Mouse (Mus musculus) heart, embryonic 13.5 days (tissue): ENCODE measurements around the gene Slc25a20. TPM values are rescaled to one million over a fixed set of nuclear protein-coding genes. Genes with fewer than 3 reads are reported as not detected.
"Not testable (repeated sequence)": the region's sequence is repeated elsewhere in the genome, so short reads cannot be mapped to it uniquely, and the experiment has no call there.

Source experiments
- ATAC-seq: fragments of 200-750 bp; cut with Nextera tagmentation; 2 replicates; pipeline ENCODE4 v1.8.0; 2017; ENCODE audit warnings: moderate TSS enrichment; ENCODE audit not compliant: insufficient number of reproducible peaks, low FRiP score, low TSS enrichment; ENCODE audit errors: extremely low read depth
- H3K27ac ChIP-seq: fragments of 300-500 bp; sonication (generic); replicated peaks from 2 replicates; pipeline ENCODE4 v1.5.1; 2015; ENCODE audit warnings: moderate library complexity, mild to moderate bottlenecking, inconsistent platforms
- H3K27me3 ChIP-seq: fragments of 300-500 bp; sonication (generic); replicated peaks from 2 replicates; pipeline ENCODE4 v1.6.1; 2015; ENCODE audit warnings: mild to moderate bottlenecking, inconsistent platforms
- H3K36me3 ChIP-seq: fragments of 300-500 bp; sonication (generic); 2 replicates; pipeline ENCODE4 v1.6.1; 2015; ENCODE audit warnings: mild to moderate bottlenecking, inconsistent platforms
- H3K4me1 ChIP-seq: fragments of 300-500 bp; sonication (generic); 2 replicates; pipeline ENCODE4 v1.6.1; 2015; ENCODE audit warnings: inconsistent platforms
- H3K4me2 ChIP-seq: fragments of 300-500 bp; sonication (generic); 2 replicates; pipeline ENCODE4 v1.6.1; 2015; ENCODE audit warnings: inconsistent platforms, mild to moderate bottlenecking, moderate library complexity
- H3K4me3 ChIP-seq: fragments of 300-500 bp; sonication (generic); 2 replicates; pipeline ENCODE4 v1.5.1; 2015; ENCODE audit warnings: moderate library complexity, mild to moderate bottlenecking, inconsistent platforms
- H3K9ac ChIP-seq: fragments of 300-500 bp; sonication (generic); 2 replicates; pipeline ENCODE4 v1.6.1; 2015; ENCODE audit warnings: inconsistent platforms, mild to moderate bottlenecking, moderate library complexity
- H3K9me3 ChIP-seq: fragments of 300-500 bp; sonication (generic); 2 replicates; pipeline ENCODE4 v1.6.1; 2016; ENCODE audit warnings: inconsistent platforms
- WGBS: fragments of 180-500 bp; shearing (Covaris S2); methylation state at CpG from one replicate; pipeline ENCODE4 v1.1.7; 2015; ENCODE audit warnings: mixed read lengths; 5-methylcytosine and 5-hydroxymethylcytosine counted together
- polyA plus RNA-seq: library from polyadenylated mRNA; unstranded; fragments of >200 nt; fragmentation: Nextera tagmentation; extraction: Ambion mirVana; gene quantifications from 2 replicates; pipeline ENCODE4 v1.2.1, GENCODE M21; 2015

The Slc25a20 gene
- polyA plus RNA-seq, 1 experiment from 2014 or later = 67.9 TPM

- ATAC-seq = peak; percentile 91
- H3K4me1 ChIP-seq = peaks cover 26% of the 10 kb centered on the region
- H3K36me3 ChIP-seq = peaks cover 10% of the 10 kb centered on the region
- H3K9ac ChIP-seq = peak within 1 kb of the TSS; percentile 96
- peak within 1 kb of the TSS; percentile 95 for H3K27ac ChIP-seq
- no peaks in the 10 kb centered on the region for H3K9me3 ChIP-seq
- under 1% methylated on average over 106 of the region's 112 CpGs for WGBS
- no peaks in the 10 kb centered on the region for H3K27me3 ChIP-seq
- peak within 1 kb of the TSS; percentile 89 for H3K4me2 ChIP-seq
- H3K4me3 ChIP-seq = peak within 1 kb of the TSS; percentile 100
Measured at GRCm38 (mm10) chr9:108648611-108649560, 13.0 kb upstream of the Slc25a20 start, which contains the start of gene Arih2. Gene Arih2 (minus strand): TSS chr9:108649386.

GRCm38 (mm10) chr9:108649561-108650440 is 12.1 kb upstream of the Slc25a20 start:
- Histone ChIP-seq H3K27me3 (no peaks in the 10 kb centered on the region), H3K4me2 (peak overlapping the region; percentile 89), H3K36me3 (peaks cover 4% of the 10 kb centered on the region), H3K4me3 (peak overlapping the region; percentile 100), H3K9me3 (no peaks in the 10 kb centered on the region), H3K27ac (peak overlapping the region; percentile 95), H3K4me1 (peaks cover 26% of the 10 kb centered on the region), H3K9ac (peak overlapping the region; percentile 96)
- WGBS = 15% methylated on average over 29 of the region's 29 CpGs
- ATAC-seq = no peak

GRCm38 (mm10) chr9:108654566-108655464 is 7.1 kb upstream of the Slc25a20 start:
- Histone ChIP-seq H3K9me3 (no peaks in the 10 kb centered on the region), H3K27ac (no peak overlapping the region), H3K4me1 (peaks cover 7% of the 10 kb centered on the region), H3K4me3 (no peak overlapping the region), H3K4me2 (no peak overlapping the region), H3K27me3 (no peaks in the 10 kb centered on the region), H3K36me3 (no peaks in the 10 kb centered on the region), H3K9ac (no peak overlapping the region)
- WGBS = 79% methylated on average over 10 of the region's 10 CpGs
- no peak for ATAC-seq

DNA sequence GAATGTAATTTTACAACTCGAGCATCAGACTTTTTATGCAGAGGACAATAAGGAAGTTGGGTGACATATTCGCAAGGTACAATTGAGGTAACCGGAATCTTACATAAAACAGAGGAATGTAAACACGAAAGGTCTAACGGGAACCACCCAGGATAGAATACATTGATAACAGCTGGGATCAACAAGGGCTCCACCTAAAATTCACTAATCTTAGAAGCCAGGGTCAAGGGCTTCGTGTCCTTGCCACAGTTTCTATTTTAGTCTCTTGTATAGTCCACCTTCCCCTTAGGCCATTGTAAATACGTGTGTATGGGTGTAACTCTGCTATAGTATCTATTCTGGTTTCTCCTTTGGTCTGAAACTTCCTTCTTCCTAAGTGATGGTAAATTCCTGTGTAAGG is 6.0 kb upstream of the Slc25a20 start:
- H3K4me3 ChIP-seq, H3K9me3 ChIP-seq, ATAC-seq, H3K27ac ChIP-seq, H3K4me1 ChIP-seq, H3K4me2 ChIP-seq, H3K36me3 ChIP-seq, H3K9ac ChIP-seq, H3K27me3 ChIP-seq: not testable (repeated sequence)
- 55% methylated on average over 7 of the region's 7 CpGs for WGBS

GRCm38 (mm10) chr9:108662660-108663059 is 772 bp downstream of the Slc25a20 start:
- H3K4me1 ChIP-seq = peaks cover 12% of the 10 kb centered on the region
- ATAC-seq = no peak
- peak overlapping the region; percentile 64 for H3K4me3 ChIP-seq
- H3K9me3 ChIP-seq = no peaks in the 10 kb centered on the region
- H3K36me3 ChIP-seq = peaks cover 8% of the 10 kb centered on the region
- peak overlapping the region; percentile 81 for H3K4me2 ChIP-seq
- 23% methylated on average over 6 of the region's 6 CpGs for WGBS
- peak overlapping the region; percentile 79 for H3K9ac ChIP-seq
- peak overlapping the region; percentile 18; the same call in 1 of the 2 replicates for H3K27ac ChIP-seq
- no peaks in the 10 kb centered on the region for H3K27me3 ChIP-seq

GRCm38 (mm10) chr9:108669875-108670274 is 8.0 kb downstream of the Slc25a20 start:
- no peaks in the 10 kb centered on the region for H3K27me3 ChIP-seq
- H3K4me2 ChIP-seq = no peak overlapping the region
- 52% methylated on average over 8 of the region's 8 CpGs for WGBS
- no peak overlapping the region for H3K27ac ChIP-seq
- peaks cover 5% of the 10 kb centered on the region; the same call in 1 of the 2 replicates for H3K9me3 ChIP-seq
- H3K4me1 ChIP-seq = no peaks in the 10 kb centered on the region
- no peak overlapping the region for H3K9ac ChIP-seq
- no peak overlapping the region for H3K4me3 ChIP-seq
- peaks cover 56% of the 10 kb centered on the region for H3K36me3 ChIP-seq
- no peak for ATAC-seq

- 44% methylated on average over 2 of the region's 2 CpGs for WGBS
- no peak overlapping the region for H3K4me2 ChIP-seq
- no peak overlapping the region for H3K27ac ChIP-seq
- H3K9ac ChIP-seq = no peak overlapping the region
- H3K4me1 ChIP-seq = peaks cover 11% of the 10 kb centered on the region
- peaks cover 5% of the 10 kb centered on the region; the same call in 1 of the 2 replicates for H3K9me3 ChIP-seq
- H3K4me3 ChIP-seq = no peak overlapping the region
- ATAC-seq = no peak
- H3K36me3 ChIP-seq = peaks cover 59% of the 10 kb centered on the region
- no peaks in the 10 kb centered on the region for H3K27me3 ChIP-seq
Measured at GRCm38 (mm10) chr9:108673151-108673550, 11.3 kb downstream of the Slc25a20 start.

GRCm38 (mm10) chr9:108680026-108680425 is 18.1 kb downstream of the Slc25a20 start:
- no peak overlapping the region for H3K4me3 ChIP-seq
- H3K27ac ChIP-seq = no peak overlapping the region
- H3K4me2 ChIP-seq = no peak overlapping the region
- H3K27me3 ChIP-seq = no peaks in the 10 kb centered on the region
- WGBS = 88% methylated on average over 15 of the region's 15 CpGs
- H3K9me3 ChIP-seq = no peaks in the 10 kb centered on the region
- H3K9ac ChIP-seq = no peak overlapping the region
- H3K36me3 ChIP-seq = peaks cover 64% of the 10 kb centered on the region
- no peak for ATAC-seq
- peaks cover 11% of the 10 kb centered on the region for H3K4me1 ChIP-seq

DNA sequence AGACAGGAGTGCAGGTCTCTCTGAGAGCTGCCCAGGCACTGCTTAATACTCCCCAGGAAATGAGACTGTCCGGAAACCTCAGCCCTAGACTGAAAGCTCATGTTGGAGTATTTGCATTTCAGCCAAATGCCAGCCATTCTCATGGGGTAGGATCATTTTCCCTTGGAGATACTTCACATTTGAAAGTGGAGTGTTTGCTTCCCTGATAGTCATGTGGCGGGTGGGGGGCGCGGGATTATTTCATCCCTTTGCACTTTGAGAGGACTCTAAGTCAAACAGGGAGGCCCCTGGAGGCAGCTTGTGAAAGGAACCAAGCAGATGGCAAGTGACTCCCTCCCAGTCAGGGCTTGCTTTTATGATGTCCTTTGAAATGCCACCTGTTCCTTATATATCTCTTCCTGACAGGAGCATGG is 24.6 kb downstream of the Slc25a20 start:
- ATAC-seq = no peak
- H3K4me2 ChIP-seq = no peak overlapping the region
- no peaks in the 10 kb centered on the region for H3K9me3 ChIP-seq
- H3K36me3 ChIP-seq = peaks cover 27% of the 10 kb centered on the region
- H3K4me1 ChIP-seq = peaks cover 23% of the 10 kb centered on the region
- H3K27ac ChIP-seq = no peak overlapping the region
- H3K4me3 ChIP-seq = no peak overlapping the region
- no peaks in the 10 kb centered on the region for H3K27me3 ChIP-seq
- 41% methylated on average over 4 of the region's 4 CpGs for WGBS
- peak overlapping the region; percentile 33; the same call in 1 of the 2 replicates for H3K9ac ChIP-seq

DNA sequence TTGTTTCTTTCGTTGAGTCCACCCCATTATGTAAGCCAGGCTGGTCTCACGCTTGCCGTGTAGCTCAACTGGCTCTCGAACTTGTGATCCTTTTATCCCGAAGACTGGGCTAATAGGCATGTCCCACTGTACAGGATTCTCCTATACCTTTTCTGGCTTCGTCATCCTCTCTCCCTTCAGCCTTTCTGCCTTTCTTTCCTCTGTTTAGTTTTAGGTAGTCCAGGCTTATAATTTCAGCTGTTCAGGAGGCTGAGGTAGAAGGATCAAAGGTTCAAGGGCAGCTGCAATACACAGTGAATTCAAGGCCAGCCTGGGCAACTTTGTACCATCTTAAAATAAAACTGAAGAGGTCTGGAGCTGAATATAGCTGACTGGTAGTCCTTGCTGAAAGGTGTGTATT is 25.3 kb downstream of the Slc25a20 start:
- ATAC-seq = no peak
- Histone ChIP-seq H3K9ac (no peak overlapping the region), H3K9me3 (no peaks in the 10 kb centered on the region), H3K4me2 (no peak overlapping the region), H3K27ac (no peak overlapping the region), H3K36me3 (peaks cover 23% of the 10 kb centered on the region), H3K4me3 (no peak overlapping the region), H3K4me1 (peaks cover 26% of the 10 kb centered on the region), H3K27me3 (no peaks in the 10 kb centered on the region)
- 85% methylated on average over 6 of the region's 6 CpGs for WGBS
